Mouse (Mus musculus) CH12.LX (cell line): ENCODE measurements around the gene Cux1.

Experiments
- CTCF ChIP-seq, 2 experiments: IDR thresholded peaks in 1 of 2; conservative IDR thresholded peaks in 1 of 2; 2 replicates each; pipeline ENCODE4 v1.5.1; 2011 to 2012; ENCODE audit warnings: low read depth in 2 of 2, low read length in 2 of 2, improper control_type of control experiment in 1 of 2, inconsistent platforms in 1 of 2, mild to moderate bottlenecking in 1 of 2, moderate library complexity in 1 of 2
- E2F4 ChIP-seq: IDR thresholded peaks from 2 replicates; pipeline ENCODE4 v1.6.1; 2011; ENCODE audit warnings: low read depth, low read length, improper control_type of control experiment; ENCODE audit not compliant: insufficient replicate concordance
- EP300 ChIP-seq: IDR thresholded peaks from 2 replicates; pipeline ENCODE4 v1.6.1; 2011; ENCODE audit warnings: low read length, improper control_type of control experiment
- KAT2A ChIP-seq: IDR thresholded peaks from 2 replicates; pipeline ENCODE4 v1.6.1; 2012; ENCODE audit warnings: low read length, improper control_type of control experiment, inconsistent platforms; ENCODE audit not compliant: insufficient replicate concordance
- NELFE ChIP-seq: IDR thresholded peaks from 2 replicates; pipeline ENCODE4 v1.6.1; 2011; ENCODE audit warnings: low read depth, low read length, improper control_type of control experiment
- POLR2A ChIP-seq: IDR thresholded peaks from 2 replicates; pipeline ENCODE4 v1.6.1; 2011; ENCODE audit warnings: low read depth, mild to moderate bottlenecking, improper control_type of control experiment, low read length
- ZKSCAN1 ChIP-seq: IDR thresholded peaks from 2 replicates; pipeline ENCODE4 v1.6.1; 2012; ENCODE audit warnings: low read depth, inconsistent platforms, low read length, improper control_type of control experiment, borderline replicate concordance

DNA sequence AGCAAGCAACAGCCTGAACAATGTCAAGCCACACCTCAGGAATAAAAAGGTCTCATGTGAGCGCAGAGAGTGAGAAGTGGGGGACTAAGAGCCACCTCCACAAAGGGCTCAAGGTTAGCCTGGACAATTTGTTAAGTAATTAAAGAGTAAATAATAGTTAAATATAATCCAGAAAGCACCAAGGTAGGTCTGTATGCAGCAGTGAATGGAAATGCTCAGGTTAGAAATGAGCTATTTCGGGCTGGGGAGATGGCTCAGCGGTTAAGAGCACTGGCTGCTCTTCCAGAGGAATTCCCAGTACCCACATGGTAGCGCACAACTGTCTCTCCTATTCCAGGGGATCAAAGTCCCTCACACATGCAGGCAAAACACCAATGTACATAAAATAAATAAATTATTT is 59.7 kb downstream of the Cux1 start:
- no peak for TF ChIP-seq CTCF (conservative IDR thresholded peaks at IDR 0.05 in 1 of 2, IDR thresholded peaks at IDR 0.05 in 1 of 2; ENCODE audit: low read depth in 2 of 2, low read length in 2 of 2)
- no peak for TF ChIP-seq KAT2A
- no peak for TF ChIP-seq E2F4
- no peak for TF ChIP-seq ZKSCAN1
- TF ChIP-seq EP300, result no peak
- no peak for TF ChIP-seq POLR2A
- no peak for TF ChIP-seq NELFE
